Mouse (Mus musculus) CH12.LX (cell line): ENCODE measurements around the gene Slc45a1. TPM values are rescaled to one million over a fixed set of nuclear protein-coding genes. Genes with fewer than 3 reads are reported as not detected.

Experiments used
- DNase-seq: peaks from one replicate; pipeline ENCODE4 v3.0.0-alpha.2; 2013; ENCODE audit errors: extremely low read depth
- H3K27ac ChIP-seq: 2 replicates; pipeline ENCODE4 v1.5.1; 2012; ENCODE audit warnings: low read depth, mild to moderate bottlenecking, control low read depth, moderate library complexity; ENCODE audit not compliant: insufficient read depth
- H3K27me3 ChIP-seq: replicated peaks from 2 replicates; pipeline ENCODE3; 2012; ENCODE audit warnings: inconsistent platforms
- H3K36me3 ChIP-seq, 2 experiments: replicated peaks in 1 of 2; 2 replicates each; pipeline versions ENCODE3 to v1.6.1; 2012; ENCODE audit warnings: inconsistent platforms in 1 of 2, low read length in 1 of 2, mild to moderate bottlenecking in 1 of 2, mixed read lengths in 1 of 2, moderate library complexity in 1 of 2; ENCODE audit not compliant: control insufficient read depth in 1 of 2, insufficient read depth in 1 of 2
- H3K4me1 ChIP-seq, 2 experiments: 2 replicates each; pipeline ENCODE4 v1.6.1; 2012; ENCODE audit warnings: inconsistent platforms in 1 of 2, moderate library complexity in 1 of 2; ENCODE audit not compliant: insufficient read depth in 2 of 2, control insufficient read depth in 1 of 2
- H3K4me2 ChIP-seq: 2 replicates; pipeline ENCODE4 v1.6.1; 2012; ENCODE audit warnings: low read depth, mild to moderate bottlenecking, control low read depth; ENCODE audit not compliant: poor library complexity, insufficient read depth, severe bottlenecking
- H3K4me3 ChIP-seq, 3 experiments: fragments of 150-350 bp in 1 of 3; sonication (generic) in 1 of 3; replicated peaks in 1 of 3; 2 replicates each; pipeline versions ENCODE3 to v1.5.1; 2011 to 2012; ENCODE audit warnings: low read depth in 2 of 3, low read length in 2 of 3, mild to moderate bottlenecking in 2 of 3, moderate library complexity in 2 of 3, control low read depth in 1 of 3, improper control_type of control experiment in 1 of 3, inconsistent platforms in 1 of 3, mixed read lengths in 1 of 3; ENCODE audit not compliant: poor library complexity in 1 of 3
- H3K79me2 ChIP-seq: replicated peaks from 2 replicates; pipeline ENCODE4 v1.6.1; 2012; ENCODE audit warnings: mild to moderate bottlenecking, moderate library complexity; ENCODE audit not compliant: control insufficient read depth, poor library complexity, insufficient read depth, severe bottlenecking; ENCODE audit errors: extremely low read depth
- H3K9ac ChIP-seq: 2 replicates; pipeline ENCODE4 v1.6.1; 2012; ENCODE audit warnings: low read depth, mild to moderate bottlenecking, control low read depth, moderate library complexity; ENCODE audit not compliant: insufficient read depth
- H3K9me3 ChIP-seq: replicated peaks from 2 replicates; pipeline ENCODE3; 2012; ENCODE audit warnings: low read length, inconsistent platforms, mixed read lengths
- BHLHE40 ChIP-seq: IDR thresholded peaks from 2 replicates; pipeline ENCODE4 v1.6.1; 2011; ENCODE audit warnings: mild to moderate bottlenecking, low read depth, low read length, improper control_type of control experiment
- CHD1 ChIP-seq: IDR thresholded peaks from 2 replicates; pipeline ENCODE4 v1.6.1; 2012; ENCODE audit warnings: low read depth, low read length, improper control_type of control experiment, inconsistent platforms
- ELF1 ChIP-seq: IDR thresholded peaks from 2 replicates; pipeline ENCODE4 v1.6.1; 2014; ENCODE audit warnings: low read depth, mild to moderate bottlenecking, inconsistent platforms, low read length, improper control_type of control experiment
- EP300 ChIP-seq: IDR thresholded peaks from 2 replicates; pipeline ENCODE4 v1.6.1; 2011; ENCODE audit warnings: low read length, improper control_type of control experiment
- GABPA ChIP-seq: IDR thresholded peaks from 2 replicates; pipeline ENCODE4 v1.6.1; 2012; ENCODE audit warnings: low read depth, low read length, improper control_type of control experiment, inconsistent platforms; ENCODE audit not compliant: insufficient replicate concordance
- IRF4 ChIP-seq: IDR thresholded peaks from 2 replicates; pipeline ENCODE4 v1.6.1; 2014; ENCODE audit warnings: low read depth, mild to moderate bottlenecking, inconsistent platforms, low read length, improper control_type of control experiment
- JUND ChIP-seq: conservative IDR thresholded peaks from 2 replicates; pipeline ENCODE4 v1.6.1; 2011; ENCODE audit warnings: low read depth, low read length, improper control_type of control experiment
- KAT2A ChIP-seq: IDR thresholded peaks from 2 replicates; pipeline ENCODE4 v1.6.1; 2012; ENCODE audit warnings: low read length, improper control_type of control experiment, inconsistent platforms; ENCODE audit not compliant: insufficient replicate concordance
- MAX ChIP-seq: IDR thresholded peaks from 2 replicates; pipeline ENCODE4 v1.6.1; 2011; ENCODE audit warnings: low read length, improper control_type of control experiment
- MYC ChIP-seq: IDR thresholded peaks from 2 replicates; pipeline ENCODE4 v1.6.1; 2011; ENCODE audit warnings: low read depth, mild to moderate bottlenecking, improper control_type of control experiment, low read length
- NELFE ChIP-seq: IDR thresholded peaks from 2 replicates; pipeline ENCODE4 v1.6.1; 2011; ENCODE audit warnings: low read depth, low read length, improper control_type of control experiment
- NRF1 ChIP-seq: IDR thresholded peaks from 2 replicates; pipeline ENCODE4 v1.6.1; 2014; ENCODE audit warnings: low read depth, mild to moderate bottlenecking, inconsistent platforms, low read length, improper control_type of control experiment, moderate library complexity
- PAX5 ChIP-seq: IDR thresholded peaks from 2 replicates; pipeline ENCODE4 v1.6.1; 2012; ENCODE audit warnings: low read length, inconsistent platforms, mixed read lengths
- POLR2AphosphoS2 ChIP-seq: IDR thresholded peaks from 2 replicates; pipeline ENCODE4 v1.6.1; 2011; ENCODE audit warnings: low read depth, low read length, improper control_type of control experiment
- RAD21 ChIP-seq: IDR thresholded peaks from 2 replicates; pipeline ENCODE4 v1.6.1; 2011; ENCODE audit warnings: low read depth, mild to moderate bottlenecking, low read length, improper control_type of control experiment, moderate library complexity
- RCOR1 ChIP-seq: conservative IDR thresholded peaks from 2 replicates; pipeline ENCODE4 v1.6.1; 2012; ENCODE audit warnings: low read depth, mild to moderate bottlenecking, inconsistent platforms, low read length, improper control_type of control experiment
- SMC3 ChIP-seq: IDR thresholded peaks from 2 replicates; pipeline ENCODE4 v1.6.1; 2011; ENCODE audit warnings: low read depth, low read length, improper control_type of control experiment
- TBP ChIP-seq: conservative IDR thresholded peaks from 2 replicates; pipeline ENCODE4 v1.6.1; 2011; ENCODE audit warnings: low read depth, low read length, improper control_type of control experiment
- TCF12 ChIP-seq: IDR thresholded peaks from 2 replicates; pipeline ENCODE4 v1.6.1; 2014; ENCODE audit warnings: low read depth, mild to moderate bottlenecking, inconsistent platforms, low read length, improper control_type of control experiment
- UBTF ChIP-seq: IDR thresholded peaks from 2 replicates; pipeline ENCODE4 v1.6.1; 2012; ENCODE audit warnings: low read depth, mild to moderate bottlenecking, inconsistent platforms, low read length, improper control_type of control experiment, moderate library complexity
- USF2 ChIP-seq: conservative IDR thresholded peaks from 2 replicates; pipeline ENCODE4 v1.6.1; 2011; ENCODE audit warnings: low read depth, low read length, improper control_type of control experiment
- ZMIZ1 ChIP-seq: IDR thresholded peaks from 2 replicates; pipeline ENCODE4 v1.6.1; 2012; ENCODE audit warnings: low read depth, mild to moderate bottlenecking, inconsistent platforms, low read length, improper control_type of control experiment
- ZNF384 ChIP-seq: IDR thresholded peaks from 2 replicates; pipeline ENCODE4 v1.6.1; 2012; ENCODE audit warnings: low read depth, low read length, improper control_type of control experiment, inconsistent platforms
- dilution Hi-C: fragments of 300-500 bp; cut with MboI; formaldehyde crosslinking; loops from 2 replicates; pipeline ENCODE4 v1.14.3; 2020; ENCODE audit warnings: low sequenced_read_pairs; ENCODE audit not compliant: extremely low pct_unique_long_range_greater_than_20kb, extremely low pct_ligation_motif_present
- in situ Hi-C: fragments of 300-500 bp; cut with MboI; formaldehyde crosslinking; loops from 3 replicates; pipeline ENCODE4 v1.14.3; 2019; ENCODE audit warnings: low sequenced_read_pairs, low pct_ligation_motif_present, low pct_unique_long_range_greater_than_20kb, mixed read lengths
- polyA plus RNA-seq: library from polyadenylated mRNA; unstranded; fragments of >175 nt; gene quantifications from 2 replicates; pipeline ENCODE4 v1.2.1, GENCODE M21; 2012; ENCODE audit warnings: low read depth; ENCODE audit not compliant: insufficient read length
- total RNA-seq, 2 experiments: library from RNA; depleted of rRNA; stranded (reverse); fragments of 300-350 nt in 1 of 2; fragments of >200 nt in 1 of 2; gene quantifications; 2 replicates each; pipeline ENCODE4 v1.2.3; 2012 to 2014

Slc45a1 gene
- total and polyA plus RNA-seq, 3 experiments, result not detected

DNA sequence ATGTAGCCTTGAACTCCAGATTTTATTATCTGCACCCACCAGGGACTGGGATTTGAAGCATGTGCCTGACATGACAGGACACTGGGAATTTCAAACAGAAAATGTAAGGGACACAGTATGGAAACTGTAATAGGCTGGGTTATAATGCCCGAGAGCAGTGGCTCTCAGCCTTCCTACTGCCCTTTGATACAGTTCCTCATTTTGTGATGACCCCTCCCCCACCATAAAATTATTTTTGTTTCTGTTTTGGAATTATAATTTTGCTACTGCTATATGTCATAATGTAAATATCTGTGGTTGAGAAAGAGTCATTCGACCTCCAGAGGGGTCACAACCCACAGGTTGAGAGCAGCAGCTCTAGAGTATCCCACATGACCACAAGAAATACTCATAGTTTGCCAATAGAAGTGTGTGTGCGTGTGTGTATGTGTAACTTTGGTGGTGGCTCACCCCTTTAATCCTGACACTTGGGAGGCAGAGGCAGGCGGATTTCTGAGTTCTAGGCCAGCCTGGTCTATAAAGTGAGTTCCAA is 57.6 kb downstream of the Slc45a1 start:
- dilution Hi-C loops (no loop called here), in situ Hi-C loops (no loop called here)
- Histone ChIP-seq H3K4me3 (no peak overlapping the region), H3K9ac (no peak overlapping the region), H3K36me3 (peaks cover 0 to 52% of the 10 kb centered on the region in 2 experiments), H3K79me2 (peaks cover 3% of the 10 kb centered on the region; the same call in 1 of the 2 replicates), H3K27me3 (no peaks in the 10 kb centered on the region), H3K4me1 (peaks cover 0 to 40% of the 10 kb centered on the region in 2 experiments; a peak in 2 of 4 replicates), H3K4me2 (no peak overlapping the region), H3K27ac (no peak overlapping the region), H3K9me3 (no peaks in the 10 kb centered on the region)
- no peak for TF ChIP-seq BHLHE40
- TF ChIP-seq SMC3, result no peak
- TF ChIP-seq RCOR1, result no peak
- TF ChIP-seq UBTF, result no peak
- no peak for TF ChIP-seq CHD1
- TF ChIP-seq JUND, result no peak
- TF ChIP-seq IRF4, result no peak
- no peak for TF ChIP-seq KAT2A
- no peak for TF ChIP-seq RAD21
- no peak for TF ChIP-seq PAX5
- no peak for TF ChIP-seq POLR2AphosphoS2
- no peak for TF ChIP-seq ZMIZ1
- no peak for TF ChIP-seq TBP
- no peak for TF ChIP-seq EP300
- no peak for TF ChIP-seq GABPA
- no peak for TF ChIP-seq MYC
- TF ChIP-seq USF2, result no peak
- no peak for TF ChIP-seq TCF12
- peak; percentile 6 for DNase-seq

- no peak overlapping the region for H3K4me2 ChIP-seq
- no peak overlapping the region for H3K9ac ChIP-seq
- H3K4me1 ChIP-seq, result peaks cover 0 to 40% of the 10 kb centered on the region in 2 experiments; a peak in 2 of 4 replicates
Measured at GRCm38 (mm10) chr4:150593473-150594217, 58.3 kb downstream of the Slc45a1 start.

More at GRCm38 (mm10) chr4:150593473-150594217, 58.3 kb downstream of the Slc45a1 start:
- no peak for DNase-seq
- dilution Hi-C loops, result no loop called here
- Histone ChIP-seq H3K9me3 (no peaks in the 10 kb centered on the region), H3K79me2 (peaks cover 4% of the 10 kb centered on the region; the same call in 1 of the 2 replicates), H3K27me3 (no peaks in the 10 kb centered on the region), H3K4me3 (no peak overlapping the region), H3K36me3 (peaks cover 0 to 48% of the 10 kb centered on the region in 2 experiments), H3K27ac (no peak overlapping the region)
- in situ Hi-C loops, result no loop called here
- TF ChIP-seq KAT2A (no peak), NELFE (no peak), ELF1 (peak; percentile 46; the same call in 1 of the 2 replicates), GABPA (no peak), NRF1 (no peak), ZNF384 (no peak), MAX (no peak)
